Mouse (Mus musculus): ENCODE measurements around the gene AU040320. TPM values are rescaled to one million over a fixed set of nuclear protein-coding genes. Genes with fewer than 3 reads are reported as not detected.

AU040320 gene
- total and polyA plus RNA-seq, 3 experiments, result 26.7 to 35.5 (median 27.6) TPM

- Histone ChIP-seq H3K9ac (ENCODE audit: low read depth, low read length) (no peak overlapping the region), H3K36me3 (ENCODE audit: control insufficient read depth, insufficient read depth, low read length) (no peaks in the 10 kb centered on the region), H3K4me3 (no peak overlapping the region), H3K27me3 (ENCODE audit: control insufficient read depth, insufficient read depth, low read length) (no peaks in the 10 kb centered on the region), H3K27ac (no peak overlapping the region), H3K79me2 (replicated peaks; ENCODE audit: control insufficient read depth, insufficient read depth, low read length) (no peaks in the 10 kb centered on the region), H3K4me1 (ENCODE audit: control insufficient read depth, insufficient read depth, low read length) (peaks cover 3% of the 10 kb centered on the region)
- no peak for TF ChIP-seq CTCF (IDR thresholded peaks at IDR 0.05)
- TF ChIP-seq EP300 (IDR thresholded peaks at IDR 0.05; ENCODE audit: insufficient read depth, low read depth, low read length), result no peak
- no peak for TF ChIP-seq POLR2A (IDR thresholded peaks at IDR 0.05; ENCODE audit: insufficient read depth, low read depth, low read length)
- WGBS, result 96% methylated on average over 8 of the region's 8 CpGs
- intact Hi-C loops (cut with DNase I), result no loop called here
- DNase-seq, result no peak
Measured at GRCm38 (mm10) chr4:126802174-126802573, 48.8 kb downstream of the AU040320 start.

GRCm38 (mm10) chr4:126803268-126803873 lies 50.0 kb downstream of the AU040320 start:
- no peaks in the 10 kb centered on the region for H3K27me3 ChIP-seq (ENCODE audit: control insufficient read depth, insufficient read depth, low read length)
- H3K27ac ChIP-seq, result peak overlapping the region; percentile 16
- H3K9ac ChIP-seq (ENCODE audit: low read depth, low read length), result no peak overlapping the region
- 0 out of 2 replicates have a peak, but pooled peaks have one; percentile 23 for TF ChIP-seq EP300 (IDR thresholded peaks at IDR 0.05; ENCODE audit: insufficient read depth, low read depth, low read length)
- no peak for TF ChIP-seq CTCF (IDR thresholded peaks at IDR 0.05)
- H3K36me3 ChIP-seq (ENCODE audit: control insufficient read depth, insufficient read depth, low read length), result no peaks in the 10 kb centered on the region
- WGBS, result 14% methylated on average over 8 of the region's 8 CpGs
- intact Hi-C loops (cut with DNase I), result no loop called here
- DNase-seq, result peak; percentile 34 to 63
- no peak overlapping the region for H3K4me3 ChIP-seq
- H3K4me1 ChIP-seq (ENCODE audit: control insufficient read depth, insufficient read depth, low read length), result peaks cover 3% of the 10 kb centered on the region
- H3K79me2 ChIP-seq (replicated peaks; ENCODE audit: control insufficient read depth, insufficient read depth, low read length), result no peaks in the 10 kb centered on the region

GRCm38 (mm10) chr4:126805741-126806140 lies 52.4 kb downstream of the AU040320 start:
- Histone ChIP-seq H3K27me3 (ENCODE audit: control insufficient read depth, insufficient read depth, low read length) (no peaks in the 10 kb centered on the region), H3K4me1 (ENCODE audit: control insufficient read depth, insufficient read depth, low read length) (peaks cover 3% of the 10 kb centered on the region), H3K36me3 (ENCODE audit: control insufficient read depth, insufficient read depth, low read length) (no peaks in the 10 kb centered on the region), H3K9ac (ENCODE audit: low read depth, low read length) (no peak overlapping the region), H3K4me3 (no peak overlapping the region), H3K79me2 (replicated peaks; ENCODE audit: control insufficient read depth, insufficient read depth, low read length) (no peaks in the 10 kb centered on the region), H3K27ac (no peak overlapping the region)
- TF ChIP-seq POLR2A (IDR thresholded peaks at IDR 0.05; ENCODE audit: insufficient read depth, low read depth, low read length) (no peak), EP300 (IDR thresholded peaks at IDR 0.05; ENCODE audit: insufficient read depth, low read depth, low read length) (no peak), CTCF (IDR thresholded peaks at IDR 0.05) (no peak)
- no peak for DNase-seq
- intact Hi-C loops (cut with DNase I), result no loop called here
- WGBS, result 72% methylated on average over 4 of the region's 4 CpGs

GRCm38 (mm10) chr4:126806692-126807427 lies 53.5 kb downstream of the AU040320 start:
- no peaks in the 10 kb centered on the region for H3K36me3 ChIP-seq (ENCODE audit: control insufficient read depth, insufficient read depth, low read length)
- no peak for DNase-seq
- 74% methylated on average over 7 of the region's 7 CpGs for WGBS
- H3K27me3 ChIP-seq (ENCODE audit: control insufficient read depth, insufficient read depth, low read length), result no peaks in the 10 kb centered on the region
- TF ChIP-seq EP300 (IDR thresholded peaks at IDR 0.05; ENCODE audit: insufficient read depth, low read depth, low read length) (no peak), CTCF (IDR thresholded peaks at IDR 0.05) (no peak), POLR2A (IDR thresholded peaks at IDR 0.05; ENCODE audit: insufficient read depth, low read depth, low read length) (no peak)
- no peak overlapping the region for H3K4me3 ChIP-seq
- no peaks in the 10 kb centered on the region for H3K79me2 ChIP-seq (replicated peaks; ENCODE audit: control insufficient read depth, insufficient read depth, low read length)
- H3K27ac ChIP-seq, result no peak overlapping the region
- intact Hi-C loops (cut with DNase I), result no loop called here
- no peak overlapping the region for H3K9ac ChIP-seq (ENCODE audit: low read depth, low read length)
- H3K4me1 ChIP-seq (ENCODE audit: control insufficient read depth, insufficient read depth, low read length), result peaks cover 3% of the 10 kb centered on the region

GRCm38 (mm10) chr4:126810566-126810965 lies 57.2 kb downstream of the AU040320 start:
- H3K27ac ChIP-seq, result no peak overlapping the region
- DNase-seq, result no peak
- no peaks in the 10 kb centered on the region for H3K27me3 ChIP-seq (ENCODE audit: control insufficient read depth, insufficient read depth, low read length)
- no peaks in the 10 kb centered on the region for H3K4me1 ChIP-seq (ENCODE audit: control insufficient read depth, insufficient read depth, low read length)
- H3K9ac ChIP-seq (ENCODE audit: low read depth, low read length), result no peak overlapping the region
- H3K36me3 ChIP-seq (ENCODE audit: control insufficient read depth, insufficient read depth, low read length), result no peaks in the 10 kb centered on the region
- TF ChIP-seq POLR2A (IDR thresholded peaks at IDR 0.05; ENCODE audit: insufficient read depth, low read depth, low read length) (no peak), EP300 (IDR thresholded peaks at IDR 0.05; ENCODE audit: insufficient read depth, low read depth, low read length) (no peak), CTCF (IDR thresholded peaks at IDR 0.05) (no peak)
- intact Hi-C loops (cut with DNase I), result no loop called here
- H3K4me3 ChIP-seq, result no peak overlapping the region
- H3K79me2 ChIP-seq (replicated peaks; ENCODE audit: control insufficient read depth, insufficient read depth, low read length), result no peaks in the 10 kb centered on the region
- WGBS, result 91% methylated on average over 3 of the region's 3 CpGs

GRCm38 (mm10) chr4:126813212-126813611 lies 59.9 kb downstream of the AU040320 start:
- H3K4me1 ChIP-seq (ENCODE audit: control insufficient read depth, insufficient read depth, low read length), result no peaks in the 10 kb centered on the region
- DNase-seq, result no peak
- H3K79me2 ChIP-seq (replicated peaks; ENCODE audit: control insufficient read depth, insufficient read depth, low read length), result no peaks in the 10 kb centered on the region
- no peaks in the 10 kb centered on the region for H3K27me3 ChIP-seq (ENCODE audit: control insufficient read depth, insufficient read depth, low read length)
- H3K9ac ChIP-seq (ENCODE audit: low read depth, low read length), result no peak overlapping the region
- WGBS, result 30% methylated on average over 5 of the region's 5 CpGs
- intact Hi-C loops (cut with DNase I), result no loop called here
- no peaks in the 10 kb centered on the region for H3K36me3 ChIP-seq (ENCODE audit: control insufficient read depth, insufficient read depth, low read length)
- H3K27ac ChIP-seq, result no peak overlapping the region
- no peak for TF ChIP-seq CTCF (IDR thresholded peaks at IDR 0.05)
- H3K4me3 ChIP-seq, result no peak overlapping the region
